ENCODE assay signal across 8 mouse cellular contexts in genomic region chr10:81173132-81173531, GRCm38 (mm10). TPM values are rescaled to one million over a fixed set of nuclear protein-coding genes. Genes with fewer than 3 reads are reported as not detected.
A peak's percentile ranks its signal among the peaks of the same experiment; 100 is the strongest.
DNase-seq lines count a peak whose midpoint lies in the region; ATAC-seq and TF ChIP-seq lines count a peak whose summit lies in the region.

No protein-coding gene starts in this region.

- 0 out of 2 replicates have a peak overlapping the region, but pooled peaks have one; percentile 8 for H3K9ac ChIP-seq in intestine, postnatal 0 days (ENCODE audit: low read depth, low read length)
- peak overlapping the region; percentile 9; the same call in 1 of the 2 replicates for H3K9ac ChIP-seq in limb, embryonic 14.5 days (ENCODE audit: low read depth, low read length, severe bottlenecking)
- peak overlapping the region; percentile 34; the same call in 1 of the 2 replicates for H3K9ac ChIP-seq in midbrain, embryonic 14.5 days (replicated peaks; ENCODE audit: low read length)

- no peak for TF ChIP-seq POLR2A in limb, embryonic 14.5 days (IDR thresholded peaks at IDR 0.05; ENCODE audit: borderline replicate concordance, extremely low read depth, insufficient read depth, insufficient read length)

- no peak overlapping the region for H3K4me3 ChIP-seq in intestine, postnatal 0 days (ENCODE audit: low read depth, low read length)
- H3K4me3 ChIP-seq in limb, embryonic 14.5 days (replicated peaks; ENCODE audit: low read length): peak overlapping the region; percentile 12; the same call in 1 of the 2 replicates
- H3K4me3 ChIP-seq in midbrain, embryonic 14.5 days (replicated peaks; ENCODE audit: low read depth, low read length): peak overlapping the region; percentile 17

- no peaks in the 10 kb centered on the region for H3K9me3 ChIP-seq in intestine, postnatal 0 days (ENCODE audit: control insufficient read depth)
- no peaks in the 10 kb centered on the region for H3K9me3 ChIP-seq in limb, embryonic 14.5 days (ENCODE audit: control insufficient read depth, low read length)
- H3K9me3 ChIP-seq in midbrain, embryonic 14.5 days (ENCODE audit: control insufficient read depth, low read length): no peaks in the 10 kb centered on the region

- WGBS in intestine, postnatal 0 days: 7% methylated on average over 21 of the region's 21 CpGs
- 5% methylated on average over 21 of the region's 21 CpGs for WGBS in limb, embryonic 14.5 days
- WGBS in midbrain, embryonic 14.5 days: 7% methylated on average over 21 of the region's 21 CpGs

- H3K27ac ChIP-seq in intestine, postnatal 0 days (ENCODE audit: low read depth, low read length): peak overlapping the region; percentile 31; the same call in 1 of the 2 replicates
- H3K27ac ChIP-seq in limb, embryonic 14.5 days (replicated peaks; ENCODE audit: low read depth, low read length): peak overlapping the region; percentile 74
- peak overlapping the region; percentile 98 for H3K27ac ChIP-seq in midbrain, embryonic 14.5 days (replicated peaks; ENCODE audit: low read depth, low read length)

- DNase-seq in urinary bladder, postnatal 14 days (ENCODE audit: low spot score): peak; percentile 77
- no peak for DNase-seq in urinary bladder, adult 2 months (ENCODE audit: low spot score)
- DNase-seq in embryo, embryonic 9.5 days (ENCODE audit: extremely low spot score): peak; percentile 89
- peak; percentile 97 for DNase-seq in heart, adult 11 months
- DNase-seq in limb, embryonic 14.5 days (ENCODE audit: low spot score): peak; percentile 85
- DNase-seq in midbrain, embryonic 14.5 days: peak; percentile 94
- DNase-seq in spleen, adult 12 weeks (ENCODE audit: low spot score): peak; percentile 74

- ATAC-seq in intestine, postnatal 0 days: no peak
- peak; percentile 16; the same call in 1 of the 2 replicates for ATAC-seq in limb, embryonic 14.5 days (ENCODE audit: low FRiP score, low read depth)
- peak; percentile 46; the same call in 1 of the 2 replicates for ATAC-seq in midbrain, embryonic 14.5 days (ENCODE audit: low FRiP score, low TSS enrichment)

- H3K27me3 ChIP-seq in intestine, postnatal 0 days (replicated peaks; ENCODE audit: control insufficient read depth, insufficient read depth, low read length): no peaks in the 10 kb centered on the region
- no peaks in the 10 kb centered on the region for H3K27me3 ChIP-seq in limb, embryonic 14.5 days (ENCODE audit: control insufficient read depth, insufficient read depth, low read length)
- H3K27me3 ChIP-seq in midbrain, embryonic 14.5 days (ENCODE audit: control insufficient read depth, insufficient read depth, low read length): no peaks in the 10 kb centered on the region

- H3K4me2 ChIP-seq in intestine, postnatal 0 days (replicated peaks; ENCODE audit: low read depth): peak overlapping the region; percentile 51
- peak overlapping the region; percentile 37 for H3K4me2 ChIP-seq in limb, embryonic 14.5 days (replicated peaks; ENCODE audit: low read depth, low read length, severe bottlenecking)
- H3K4me2 ChIP-seq in midbrain, embryonic 14.5 days (ENCODE audit: low read length): peak overlapping the region; percentile 94

- H3K36me3 ChIP-seq in intestine, postnatal 0 days (ENCODE audit: control insufficient read depth, insufficient read depth): peaks cover 7% of the 10 kb centered on the region
- peaks cover 11% of the 10 kb centered on the region for H3K36me3 ChIP-seq in limb, embryonic 14.5 days (ENCODE audit: control insufficient read depth, insufficient read depth, low read length)
- peaks cover 8% of the 10 kb centered on the region for H3K36me3 ChIP-seq in midbrain, embryonic 14.5 days (ENCODE audit: control insufficient read depth, insufficient read depth, low read length)

- TF ChIP-seq CTCF in intestine, postnatal 0 days (IDR thresholded peaks at IDR 0.05; ENCODE audit: low read depth): peak; percentile 95

- H3K4me1 ChIP-seq in intestine, postnatal 0 days (replicated peaks; ENCODE audit: control insufficient read depth, insufficient read depth, low read length): 0 out of 2 replicates have a peak, but pooled peaks cover 2% of the 10 kb centered on the region
- H3K4me1 ChIP-seq in limb, embryonic 14.5 days (ENCODE audit: control insufficient read depth, insufficient read depth, low read length): peaks cover 33% of the 10 kb centered on the region
- peaks cover 33% of the 10 kb centered on the region for H3K4me1 ChIP-seq in midbrain, embryonic 14.5 days (ENCODE audit: control insufficient read depth, insufficient read depth, low read length)

RNA-seq across cellular contexts. Expression of gene Eef2, which starts 3.3 kb away (rescaled TPM):
- 1,109 and 1,486 TPM in 2 replicates for polyA plus RNA-seq in urinary bladder, adult 2 months (2012; rRNA removed)
- 286 and 316 TPM in 2 replicates for polyA plus RNA-seq in intestine, postnatal 0 days (2015; fragmentation: Nextera tagmentation; extraction: Ambion mirVana)
- 1,329 and 1,559 TPM in 2 replicates for polyA plus RNA-seq in limb, embryonic 14.5 days (2012; rRNA removed)
- polyA plus RNA-seq in limb, embryonic 14.5 days (2014; fragmentation: Nextera tagmentation; extraction: Ambion mirVana): 544 and 581 TPM in 2 replicates
- polyA plus RNA-seq in midbrain, embryonic 14.5 days (2014; fragmentation: Nextera tagmentation; extraction: Ambion mirVana): 479 and 528 TPM in 2 replicates

RNA-seq across cellular contexts. Expression of gene Pias4, which starts 5.4 kb away (rescaled TPM):
- polyA plus RNA-seq in urinary bladder, adult 2 months (2012; rRNA removed): 12.5 and 17.9 TPM in 2 replicates
- 32.8 and 36.5 TPM in 2 replicates for polyA plus RNA-seq in intestine, postnatal 0 days (2015; fragmentation: Nextera tagmentation; extraction: Ambion mirVana)
- polyA plus RNA-seq in limb, embryonic 14.5 days (2012; rRNA removed): 35.1 and 49.4 TPM in 2 replicates
- 40.4 and 44.2 TPM in 2 replicates for polyA plus RNA-seq in limb, embryonic 14.5 days (2014; fragmentation: Nextera tagmentation; extraction: Ambion mirVana)
- 49.2 and 55.7 TPM in 2 replicates for polyA plus RNA-seq in midbrain, embryonic 14.5 days (2014; fragmentation: Nextera tagmentation; extraction: Ambion mirVana)

RNA-seq across cellular contexts. Expression of gene Dapk3, which starts 9.7 kb away (rescaled TPM):
- polyA plus RNA-seq in urinary bladder, adult 2 months (2012; rRNA removed): 58.2 and 61.1 TPM in 2 replicates
- polyA plus RNA-seq in intestine, postnatal 0 days (2015; fragmentation: Nextera tagmentation; extraction: Ambion mirVana): 50.5 and 53.4 TPM in 2 replicates
- 73.0 and 81.8 TPM in 2 replicates for polyA plus RNA-seq in limb, embryonic 14.5 days (2012; rRNA removed)
- 57.7 and 60.9 TPM in 2 replicates for polyA plus RNA-seq in limb, embryonic 14.5 days (2014; fragmentation: Nextera tagmentation; extraction: Ambion mirVana)
- 63.3 and 66.9 TPM in 2 replicates for polyA plus RNA-seq in midbrain, embryonic 14.5 days (2014; fragmentation: Nextera tagmentation; extraction: Ambion mirVana)

RNA-seq across cellular contexts. Expression of gene 4930442H23Rik, which starts 10.5 kb away (rescaled TPM):
- not detected in 2 replicates for polyA plus RNA-seq in urinary bladder, adult 2 months (2012; rRNA removed)
- 0.12 TPM in 2 replicates for polyA plus RNA-seq in intestine, postnatal 0 days (2015; fragmentation: Nextera tagmentation; extraction: Ambion mirVana)
- not detected in 2 replicates for polyA plus RNA-seq in limb, embryonic 14.5 days (2012; rRNA removed)
- polyA plus RNA-seq in limb, embryonic 14.5 days (2014; fragmentation: Nextera tagmentation; extraction: Ambion mirVana): not detected in 2 replicates
- 0.23 TPM in 1 of 2 replicates, not detected in the other for polyA plus RNA-seq in midbrain, embryonic 14.5 days (2014; fragmentation: Nextera tagmentation; extraction: Ambion mirVana)

RNA-seq across cellular contexts. Expression of gene Nmrk2, which starts 28.7 kb away (rescaled TPM):
- polyA plus RNA-seq in urinary bladder, adult 2 months (2012; rRNA removed): not detected in 2 replicates
- polyA plus RNA-seq in intestine, postnatal 0 days (2015; fragmentation: Nextera tagmentation; extraction: Ambion mirVana): 0.08 and 0.10 TPM in 2 replicates
- polyA plus RNA-seq in limb, embryonic 14.5 days (2012; rRNA removed): 0.31 and 0.43 TPM in 2 replicates
- 0.64 and 0.87 TPM in 2 replicates for polyA plus RNA-seq in limb, embryonic 14.5 days (2014; fragmentation: Nextera tagmentation; extraction: Ambion mirVana)
- not detected in 2 replicates for polyA plus RNA-seq in midbrain, embryonic 14.5 days (2014; fragmentation: Nextera tagmentation; extraction: Ambion mirVana)

Comparison
In these comparisons a context has a peak if more than half of its experiments do, and no peak if none do; other contexts are left out.
1. H3K27ac ChIP-seq: peak in every context shown above with its lines; median percentile 98 in midbrain, embryonic 14.5 days; 74 in limb, embryonic 14.5 days; 31 in intestine, postnatal 0 days.
2. H3K4me2 ChIP-seq: peak in every context shown above with its lines; median percentile 94 in midbrain, embryonic 14.5 days; 51 in intestine, postnatal 0 days; 37 in limb, embryonic 14.5 days.